ENCODE assay signal across 11 mouse cellular contexts in the genomic region with DNA sequence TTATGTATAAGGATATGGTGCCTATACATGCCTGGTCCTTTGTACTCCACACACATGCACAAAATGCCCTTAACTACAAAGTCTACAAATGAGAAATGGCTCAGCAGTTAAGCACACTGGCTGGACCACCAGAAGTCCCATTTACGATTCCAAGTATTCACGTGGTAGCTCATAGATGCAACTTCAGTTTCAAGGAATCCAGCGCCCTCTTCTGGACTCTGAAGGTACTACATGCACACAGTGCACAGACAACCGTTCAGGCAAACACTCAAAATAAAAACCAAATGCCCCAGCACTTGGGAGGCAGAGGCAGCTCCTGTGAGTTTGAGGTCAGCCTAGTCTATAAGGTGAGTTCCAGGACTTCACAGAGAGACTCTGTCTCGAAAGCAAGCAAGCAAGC. TPM values are rescaled to one million over a fixed set of nuclear protein-coding genes. Genes with fewer than 3 reads are reported as not detected.
DNase-seq lines count a peak whose midpoint lies in the region; ATAC-seq and TF ChIP-seq lines count a peak whose summit lies in the region.
"Had no signal": no experiment of that assay in that cellular context is flagged by ENCODE, and none has a peak within 500 bp of the region (broad histone marks: within the 10 kb centered on the region; RNA-seq: fewer than 3 reads in every experiment).

No protein-coding gene starts in this region.

- H3K4me2 ChIP-seq in liver, embryonic 11.5 days, result no peak overlapping the region
- H3K4me2 ChIP-seq: midbrain, embryonic 12.5 days had no signal

- no peaks in the 10 kb centered on the region for H3K79me2 ChIP-seq in liver, adult 2 months (ENCODE audit: control insufficient read depth, insufficient read depth, low read length)

- H3K4me1 ChIP-seq in cerebellum, adult 2 months (ENCODE audit: control insufficient read depth, insufficient read depth, low read length), result no peaks in the 10 kb centered on the region
- H3K4me1 ChIP-seq in liver, adult 2 months (ENCODE audit: control insufficient read depth, insufficient read depth, low read length), result no peaks in the 10 kb centered on the region
- H3K4me1 ChIP-seq in liver, embryonic 11.5 days (replicated peaks; ENCODE audit: control insufficient read depth, insufficient read depth, low read length), result no peaks in the 10 kb centered on the region
- H3K4me1 ChIP-seq in G1E (ENCODE audit: insufficient read depth, low read depth, low read length), result peaks cover 11% of the 10 kb centered on the region
- H3K4me1 ChIP-seq: midbrain, embryonic 12.5 days had no signal

- no peaks in the 10 kb centered on the region for H3K9me3 ChIP-seq in liver, embryonic 11.5 days (ENCODE audit: control insufficient read depth, low read length)
- no peaks in the 10 kb centered on the region for H3K9me3 ChIP-seq in G1E (replicated peaks)
- H3K9me3 ChIP-seq: midbrain, embryonic 12.5 days had no signal

- H3K4me3 ChIP-seq in cerebellum, adult 2 months (replicated peaks; ENCODE audit: insufficient read depth, low read depth, low read length), result no peak overlapping the region
- no peak overlapping the region for H3K4me3 ChIP-seq in liver, adult 2 months (ENCODE audit: insufficient read depth, low read depth, low read length)
- H3K4me3 ChIP-seq in liver, embryonic 11.5 days (ENCODE audit: low read depth, low read length), result no peak overlapping the region
- no peak overlapping the region for H3K4me3 ChIP-seq in G1E (ENCODE audit: low read depth, low read length)
- H3K4me3 ChIP-seq: midbrain, embryonic 12.5 days had no signal

- TF ChIP-seq CTCF in cerebellum, adult 2 months (IDR thresholded peaks at IDR 0.05; ENCODE audit: borderline replicate concordance, insufficient read depth, low read depth, low read length), result peak; percentile 34
- peak; percentile 26; the same call in 1 of the 2 replicates for TF ChIP-seq CTCF in liver, adult 2 months (IDR thresholded peaks at IDR 0.05; ENCODE audit: low read depth, low read length)
- peak; percentile 92 for TF ChIP-seq CTCF in G1E (IDR thresholded peaks at IDR 0.05; ENCODE audit: low read depth, low read length)

- no peak for ATAC-seq in cerebellum, adult (ENCODE audit: insufficient number of reproducible peaks, low FRiP score, low TSS enrichment)
- ATAC-seq in liver, embryonic 11.5 days (replicated peaks; ENCODE audit: low FRiP score), result no peak
- no peak for ATAC-seq in G1E (ENCODE audit: extremely low read depth, insufficient number of reproducible peaks, low FRiP score, poor library complexity, severe bottlenecking)
- ATAC-seq in megakaryocyte, adult 5-6 weeks (ENCODE audit: poor library complexity, severe bottlenecking), result peak; percentile 59
- no peak for ATAC-seq in monocyte, adult 5-6 weeks (replicated peaks; ENCODE audit: insufficient number of reproducible peaks, low FRiP score, low TSS enrichment, poor library complexity, severe bottlenecking)

- H3K27me3 ChIP-seq in cerebellum, adult 2 months (ENCODE audit: control insufficient read depth, insufficient read depth, low read length), result no peaks in the 10 kb centered on the region
- H3K27me3 ChIP-seq in liver, adult 2 months (ENCODE audit: control insufficient read depth, insufficient read depth, low read length), result no peaks in the 10 kb centered on the region
- H3K27me3 ChIP-seq in liver, embryonic 11.5 days (replicated peaks; ENCODE audit: control insufficient read depth, insufficient read depth, low read length), result no peaks in the 10 kb centered on the region
- H3K27me3 ChIP-seq in G1E (ENCODE audit: insufficient read depth, low read length), result peaks cover 11% of the 10 kb centered on the region; the same call in 1 of the 2 replicates
- H3K27me3 ChIP-seq: midbrain, embryonic 12.5 days had no signal

- TF ChIP-seq POLR2A in cerebellum, adult 2 months (IDR thresholded peaks at IDR 0.05; ENCODE audit: borderline replicate concordance, insufficient read depth, low read length), result no peak
- no peak for TF ChIP-seq POLR2A in liver, adult 2 months (IDR thresholded peaks at IDR 0.05; ENCODE audit: extremely low read depth, insufficient read depth, low read length)

- no peaks in the 10 kb centered on the region for H3K36me3 ChIP-seq in liver, adult 2 months (ENCODE audit: control insufficient read depth, insufficient read depth, low read length)
- H3K36me3 ChIP-seq in liver, embryonic 11.5 days (ENCODE audit: control insufficient read depth, insufficient read depth, low read length), result no peaks in the 10 kb centered on the region
- peaks cover 18% of the 10 kb centered on the region for H3K36me3 ChIP-seq in G1E (replicated peaks)

- WGBS in cerebellum, adult 2 months, result 46% methylated on average over 5 of the region's 5 CpGs
- 62% methylated on average over 5 of the region's 5 CpGs for WGBS in liver, adult 2 months
- 42% methylated on average over 5 of the region's 5 CpGs for WGBS in liver, embryonic 11.5 days

- H3K27ac ChIP-seq in cerebellum, adult 2 months (ENCODE audit: insufficient read depth, low read length), result no peak overlapping the region
- no peak overlapping the region for H3K27ac ChIP-seq in liver, adult 2 months (replicated peaks; ENCODE audit: insufficient read depth, low read depth, low read length)
- H3K27ac ChIP-seq in liver, embryonic 11.5 days (ENCODE audit: low read depth, low read length), result no peak overlapping the region
- H3K27ac ChIP-seq: midbrain, embryonic 12.5 days had no signal

- no peak overlapping the region for H3K9ac ChIP-seq in liver, adult 2 months (ENCODE audit: low read depth, low read length)
- H3K9ac ChIP-seq in liver, embryonic 11.5 days (ENCODE audit: low read depth, low read length), result no peak overlapping the region
- H3K9ac ChIP-seq: midbrain, embryonic 12.5 days had no signal

- DNase-seq in cerebellum, adult 2 months, result no peak
- no peak for DNase-seq in liver, adult 2 months (ENCODE audit: extremely low read depth, low read depth, low spot score)
- DNase-seq in liver, embryonic 11.5 days (ENCODE audit: low spot score), result no peak
- DNase-seq in G1E (ENCODE audit: low spot score), result no peak
- DNase-seq in adrenal gland, postnatal 36 days, result no peak

RNA-seq across cellular contexts. Expression of a gene that starts 8.2 kb away (rescaled TPM):
- polyA plus RNA-seq in cerebellum, adult 2 months (2012; rRNA removed), result not detected in 2 replicates
- total RNA-seq in liver, adult 2 months (2014; rRNA removed), result not detected in 2 replicates
- polyA plus RNA-seq in liver, adult 2 months (2012; rRNA removed), result not detected in 2 replicates
- polyA plus RNA-seq in liver, embryonic 11.5 days (2014; fragmentation: Nextera tagmentation; extraction: Ambion mirVana), result not detected in 2 replicates
- total RNA-seq in G1E (2014; fragmentation: Nextera tagmentation), result not detected in 2 replicates
- 0.17 TPM in 1 of 2 replicates, not detected in the other for total RNA-seq in G1E (2017)
- not detected in 2 replicates for polyA plus RNA-seq in G1E (2012)
- not detected in 2 replicates for total RNA-seq in megakaryocyte, adult 5-6 weeks (2015)
- total RNA-seq in megakaryocyte, adult 5-6 weeks (2017), result not detected in 2 replicates
- not detected in 3 replicates for total RNA-seq in monocyte, adult 5-6 weeks (2017)
- total RNA-seq in adrenal gland, postnatal 36 days (2021), result not detected
- polyA plus RNA-seq: kidney, embryonic 14.5 days; midbrain, embryonic 12.5 days; stomach, embryonic 14.5 days had no signal

RNA-seq across cellular contexts. Expression of a gene that starts 28.3 kb away (rescaled TPM):
- 544 and 648 TPM in 2 replicates for polyA plus RNA-seq in cerebellum, adult 2 months (2012; rRNA removed)
- total RNA-seq in liver, adult 2 months (2014; rRNA removed), result 114 and 134 TPM in 2 replicates
- 36.4 and 49.8 TPM in 2 replicates for polyA plus RNA-seq in liver, adult 2 months (2012; rRNA removed)
- polyA plus RNA-seq in liver, embryonic 11.5 days (2014; fragmentation: Nextera tagmentation; extraction: Ambion mirVana), result 1,759 and 1,828 TPM in 2 replicates
- total RNA-seq in G1E (2014; fragmentation: Nextera tagmentation), result 1,636 and 2,110 TPM in 2 replicates
- 2,016 and 2,418 TPM in 2 replicates for total RNA-seq in G1E (2017)
- 197 and 458 TPM in 2 replicates for polyA plus RNA-seq in G1E (2012)
- 343 and 353 TPM in 2 replicates for total RNA-seq in megakaryocyte, adult 5-6 weeks (2015)
- total RNA-seq in megakaryocyte, adult 5-6 weeks (2017), result 494 and 587 TPM in 2 replicates
- total RNA-seq in monocyte, adult 5-6 weeks (2017), result 735 to 877 TPM (median 802 TPM) in 3 replicates
- total RNA-seq in adrenal gland, postnatal 36 days (2021), result 100 to 1,000 TPM; 501 to 911 TPM

Comparison
In these comparisons a context has a peak if more than half of its experiments do, and no peak if none do; other contexts are left out.
1. CTCF ChIP-seq: peak in every context shown above with its lines; median percentile 92 in G1E; 34 in cerebellum, adult 2 months; 26 in liver, adult 2 months.